Mouse (Mus musculus) embryonic facial prominence, embryonic 11.5 days (tissue): Measurements from ENCODE around the gene Ache. TPM values are rescaled to one million over a fixed set of nuclear protein-coding genes. Genes with fewer than 3 reads are reported as not detected.

Experiments
- ATAC-seq: fragments of 200-750 bp; cut with Nextera tagmentation; replicated peaks from 2 replicates; pipeline ENCODE4 v1.8.0; 2017; ENCODE audit warnings: low read depth; ENCODE audit not compliant: insufficient number of reproducible peaks, low FRiP score, low TSS enrichment
- DNase-seq: peaks from one replicate; pipeline ENCODE4 v3.0.0-alpha.2; 2015; ENCODE audit warnings: low spot score
- H3K27ac ChIP-seq: fragments of 300-500 bp; sonication (generic); replicated peaks from 2 replicates; pipeline ENCODE4 v1.5.1; 2014; ENCODE audit warnings: mild to moderate bottlenecking, low read depth, low read length, control low read depth
- H3K27me3 ChIP-seq: fragments of 300-500 bp; sonication (generic); 2 replicates; pipeline ENCODE4 v1.6.1; 2014; ENCODE audit warnings: mild to moderate bottlenecking, low read length, moderate library complexity, mixed read lengths; ENCODE audit not compliant: control insufficient read depth, insufficient read depth
- H3K36me3 ChIP-seq: fragments of 300-500 bp; sonication (generic); replicated peaks from 2 replicates; pipeline ENCODE4 v1.6.1; 2014; ENCODE audit warnings: low read depth, mild to moderate bottlenecking, low read length, moderate library complexity, mixed read lengths; ENCODE audit not compliant: control insufficient read depth, insufficient read depth
- H3K4me1 ChIP-seq: fragments of 300-500 bp; sonication (generic); 2 replicates; pipeline ENCODE4 v1.6.1; 2014; ENCODE audit warnings: low read length, mixed read lengths; ENCODE audit not compliant: control insufficient read depth, insufficient read depth
- H3K4me2 ChIP-seq: fragments of 300-500 bp; sonication (generic); 2 replicates; pipeline ENCODE4 v1.6.1; 2014; ENCODE audit warnings: low read depth, mild to moderate bottlenecking, control low read depth, low read length, moderate library complexity
- H3K4me3 ChIP-seq: fragments of 300-500 bp; sonication (generic); 2 replicates; pipeline ENCODE4 v1.5.1; 2014; ENCODE audit warnings: low read depth, low read length, control low read depth
- H3K9ac ChIP-seq: fragments of 300-500 bp; sonication (generic); replicated peaks from 2 replicates; pipeline ENCODE4 v1.6.1; 2014; ENCODE audit warnings: mild to moderate bottlenecking, control low read depth, low read length
- H3K9me3 ChIP-seq: fragments of 300-500 bp; sonication (generic); replicated peaks from 2 replicates; pipeline ENCODE4 v1.6.1; 2016; ENCODE audit warnings: mild to moderate bottlenecking, low read length, inconsistent platforms, mixed read lengths; ENCODE audit not compliant: control insufficient read depth
- whole genome bisulfite sequencing: fragments of 180-500 bp; shearing (Covaris S2); extraction: QIAGEN DNeasy Blood & Tissue Kit; methylation state at CpG from one replicate; pipeline ENCODE4 v1.1.7; 2014; 5-methylcytosine and 5-hydroxymethylcytosine counted together
- polyA plus RNA-seq: library from polyadenylated mRNA; unstranded; fragments of >200 nt; fragmentation: Nextera tagmentation; extraction: Ambion mirVana; gene quantifications from 2 replicates; pipeline ENCODE4 v1.2.1, GENCODE M21; 2014

Gene Ache
- polyA plus RNA-seq, 1 experiment from 2014 or later = 3.5 TPM

- no peak; the same call in 1 of the 2 replicates for ATAC-seq
- peak; percentile 72 for DNase-seq
- peak overlapping the region; percentile 76 for H3K9ac ChIP-seq
- peaks cover 21% of the 10 kb centered on the region for H3K36me3 ChIP-seq
- under 1% methylated on average over 14 of the region's 15 CpGs for WGBS
- H3K27me3 ChIP-seq = peaks cover 29% of the 10 kb centered on the region
- H3K9me3 ChIP-seq = no peaks in the 10 kb centered on the region
- peak overlapping the region; percentile 97 for H3K4me2 ChIP-seq
- H3K27ac ChIP-seq = peak overlapping the region; percentile 31
- H3K4me1 ChIP-seq = peaks cover 12% of the 10 kb centered on the region
- H3K4me3 ChIP-seq = peak overlapping the region; percentile 54
These were observed 6.0 kb downstream of the Ache start for GRCm38 (mm10) chr5:137293282-137293681.

DNA sequence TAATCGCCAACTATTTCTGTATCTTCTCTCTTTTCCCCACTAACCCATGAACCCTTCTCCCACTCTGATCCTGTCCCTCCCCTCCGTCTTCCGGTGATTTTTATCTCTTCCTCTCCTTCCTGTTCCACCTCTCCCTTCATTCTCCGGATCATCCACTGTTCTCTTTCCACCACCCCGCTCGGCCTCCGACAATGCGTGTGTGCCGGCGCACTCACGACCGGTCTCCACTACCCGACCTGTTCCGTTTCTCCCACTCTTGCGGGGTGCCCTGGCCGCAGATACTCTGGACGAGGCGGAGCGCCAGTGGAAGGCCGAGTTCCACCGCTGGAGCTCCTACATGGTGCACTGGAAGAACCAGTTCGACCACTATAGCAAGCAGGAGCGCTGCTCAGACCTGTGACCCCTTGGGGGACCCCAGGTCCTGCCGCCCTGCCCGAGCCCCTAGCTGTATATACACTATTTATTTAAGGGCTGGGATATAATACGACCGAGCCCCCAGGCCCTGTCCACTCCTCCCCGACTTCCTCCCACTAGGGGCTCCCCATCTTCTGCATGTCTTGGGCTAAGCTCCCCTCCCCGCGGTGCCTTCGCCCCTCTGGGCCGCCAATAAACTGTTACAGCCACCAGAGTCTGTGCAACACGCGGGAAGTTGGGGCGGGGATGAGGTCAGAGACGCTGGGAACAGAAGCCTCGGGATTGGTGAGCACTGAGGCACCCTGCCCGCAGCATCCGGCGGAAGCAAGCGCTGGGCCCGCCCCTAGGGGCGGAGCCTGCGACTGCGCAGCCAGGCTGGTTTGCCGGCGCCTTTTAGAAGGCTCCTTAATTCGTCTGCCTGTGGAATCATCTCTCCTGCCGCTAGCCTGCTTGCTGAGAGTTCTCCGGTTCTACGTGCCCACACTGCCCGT is 6.8 kb downstream of the Ache start, which contains the start of gene Ufsp1:
Ufsp1 (plus strand) TSS at position 791 of the 905 bp plus-strand sequence.
- peak within 1 kb of the TSS; percentile 54 for H3K4me3 ChIP-seq
- no peaks in the 10 kb centered on the region for H3K9me3 ChIP-seq
- peaks cover 23% of the 10 kb centered on the region for H3K36me3 ChIP-seq
- peak; percentile 97 for DNase-seq
- ATAC-seq = peak; percentile 93
- peak within 1 kb of the TSS; percentile 56 for H3K27ac ChIP-seq
- H3K4me2 ChIP-seq = peak within 1 kb of the TSS; percentile 97
- H3K9ac ChIP-seq = peak within 1 kb of the TSS; percentile 76
- peaks cover 23% of the 10 kb centered on the region for H3K27me3 ChIP-seq
- under 1% methylated on average over 52 of the region's 52 CpGs for WGBS
- peaks cover 7% of the 10 kb centered on the region; the same call in 1 of the 2 replicates for H3K4me1 ChIP-seq

- DNase-seq (no peak), ATAC-seq (no peak; the same call in none of the 2 replicates)
- Histone ChIP-seq H3K4me3 (peak overlapping the region; percentile 54), H3K9ac (peak overlapping the region; percentile 76), H3K36me3 (peaks cover 26% of the 10 kb centered on the region), H3K9me3 (no peaks in the 10 kb centered on the region), H3K4me1 (peaks cover 7% of the 10 kb centered on the region; the same call in 1 of the 2 replicates), H3K27ac (peak overlapping the region; percentile 56; the same call in 1 of the 2 replicates), H3K4me2 (peak overlapping the region; percentile 97), H3K27me3 (peaks cover 16% of the 10 kb centered on the region)
- 11% methylated on average over 18 of the region's 18 CpGs for WGBS
These were observed 7.4 kb downstream of the Ache start for GRCm38 (mm10) chr5:137294744-137295093.

DNA sequence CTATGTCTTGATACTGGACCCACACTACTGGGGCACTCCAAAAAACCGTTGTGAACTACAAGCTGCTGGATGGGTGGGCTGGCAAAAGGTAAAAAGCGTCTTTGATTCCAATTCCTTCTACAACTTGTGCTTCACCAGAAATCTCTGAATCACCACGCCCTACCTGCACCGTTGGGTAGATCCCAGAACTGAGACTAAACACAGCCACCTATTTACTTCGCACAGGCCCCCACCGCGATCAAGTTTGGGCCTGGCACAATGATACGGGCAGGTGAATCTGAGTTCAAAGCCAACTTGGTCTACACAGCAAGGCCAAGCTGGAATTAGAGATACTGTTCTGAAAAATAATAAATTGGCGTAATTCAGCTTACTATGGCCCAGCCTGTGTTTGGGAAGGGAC is 8.0 kb downstream of the Ache start:
- WGBS = 85% methylated on average over 9 of the region's 9 CpGs
- peaks cover 7% of the 10 kb centered on the region; the same call in 1 of the 2 replicates for H3K4me1 ChIP-seq
- ATAC-seq (no peak), DNase-seq (no peak)
- no peaks in the 10 kb centered on the region for H3K9me3 ChIP-seq
- peaks cover 26% of the 10 kb centered on the region for H3K36me3 ChIP-seq
- peak overlapping the region; percentile 97 for H3K4me2 ChIP-seq
- H3K4me3 ChIP-seq = peak overlapping the region; percentile 54
- H3K27me3 ChIP-seq = peaks cover 11% of the 10 kb centered on the region
- H3K27ac ChIP-seq = no peak overlapping the region
- H3K9ac ChIP-seq = peak overlapping the region; percentile 76

DNA sequence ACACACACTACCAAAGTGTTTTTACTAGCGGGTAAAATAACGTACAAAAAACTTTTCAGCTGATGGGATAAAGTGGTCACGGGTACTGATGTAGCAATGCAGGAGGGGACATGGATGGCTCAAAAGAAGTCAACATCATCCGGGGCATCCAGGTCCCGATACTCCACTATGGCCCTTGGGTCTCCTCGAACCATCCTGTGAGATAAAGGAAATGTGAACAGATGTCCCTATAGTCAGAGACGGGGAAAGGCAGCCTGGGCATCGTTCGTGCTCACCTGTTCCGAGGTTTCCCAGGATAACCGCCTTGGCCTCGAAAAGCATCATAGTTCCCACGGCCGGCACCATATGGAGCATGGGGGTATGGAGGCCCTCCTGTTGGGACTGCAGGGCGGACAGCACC is 8.4 kb downstream of the Ache start:
- Histone ChIP-seq H3K36me3 (peaks cover 26% of the 10 kb centered on the region), H3K27me3 (peaks cover 6% of the 10 kb centered on the region), H3K4me3 (no peak overlapping the region), H3K4me2 (no peak overlapping the region), H3K27ac (no peak overlapping the region), H3K9ac (no peak overlapping the region), H3K9me3 (no peaks in the 10 kb centered on the region), H3K4me1 (peaks cover 7% of the 10 kb centered on the region; the same call in 1 of the 2 replicates)
- no peak for DNase-seq
- 92% methylated on average over 15 of the region's 15 CpGs for WGBS
- ATAC-seq = no peak

DNA sequence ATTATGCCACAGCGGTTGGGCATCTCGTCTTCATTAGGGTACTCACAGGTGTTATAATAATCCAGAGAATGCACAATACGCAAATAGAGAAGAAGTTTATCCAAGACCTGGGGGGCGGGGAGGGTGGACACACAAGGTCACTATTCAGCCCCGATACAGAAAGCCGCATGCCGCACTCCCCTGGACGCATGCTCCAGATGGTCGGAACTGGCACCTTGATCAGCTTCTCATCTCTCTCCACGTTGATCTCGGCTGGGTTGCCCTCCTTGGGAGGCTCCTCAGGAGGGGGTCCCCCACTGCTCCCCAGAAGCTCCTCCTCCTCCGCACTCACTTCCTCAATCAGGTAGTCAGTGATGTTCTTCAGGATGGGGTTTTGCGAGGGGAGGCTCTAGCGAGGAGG is 9.8 kb downstream of the Ache start:
- DNase-seq = no peak
- Histone ChIP-seq H3K4me3 (no peak overlapping the region), H3K9me3 (no peaks in the 10 kb centered on the region), H3K4me2 (no peak overlapping the region), H3K27ac (no peak overlapping the region), H3K36me3 (peaks cover 38% of the 10 kb centered on the region), H3K27me3 (no peaks in the 10 kb centered on the region), H3K4me1 (peaks cover 7% of the 10 kb centered on the region; the same call in 1 of the 2 replicates), H3K9ac (no peak overlapping the region)
- no peak for ATAC-seq
- 90% methylated on average over 14 of the region's 14 CpGs for WGBS

GRCm38 (mm10) chr5:137299240-137299639 is 11.9 kb downstream of the Ache start:
- H3K9ac ChIP-seq = no peak overlapping the region
- no peak for ATAC-seq
- DNase-seq = no peak
- H3K9me3 ChIP-seq = no peaks in the 10 kb centered on the region
- no peak overlapping the region for H3K4me2 ChIP-seq
- 88% methylated on average over 7 of the region's 7 CpGs for WGBS
- no peak overlapping the region for H3K4me3 ChIP-seq
- no peak overlapping the region for H3K27ac ChIP-seq
- peaks cover 46% of the 10 kb centered on the region for H3K36me3 ChIP-seq
- H3K4me1 ChIP-seq = peaks cover 4% of the 10 kb centered on the region; the same call in 1 of the 2 replicates
- H3K27me3 ChIP-seq = no peaks in the 10 kb centered on the region

DNA sequence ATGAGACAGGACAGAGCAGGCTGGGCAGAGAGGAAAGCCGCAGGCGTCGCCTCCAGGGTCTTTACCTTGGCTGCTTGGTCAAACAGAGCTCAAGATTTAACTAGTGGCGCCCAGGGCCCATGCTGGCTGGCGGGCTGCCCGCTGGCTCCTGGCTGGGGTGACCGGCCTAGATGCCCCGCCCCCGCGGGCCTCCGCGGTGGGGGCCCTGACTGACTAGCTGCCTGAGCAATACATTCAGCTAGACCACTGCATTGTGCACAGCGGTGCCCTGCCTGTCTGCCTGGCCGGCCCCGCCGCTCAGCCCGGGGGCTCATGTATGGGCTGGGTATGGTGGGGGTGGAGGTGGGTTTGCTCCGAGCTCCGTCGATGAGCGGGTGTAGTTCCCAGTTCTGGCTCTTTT is 13.9 kb downstream of the Ache start:
- WGBS = 85% methylated on average over 21 of the region's 21 CpGs
- H3K9me3 ChIP-seq = no peaks in the 10 kb centered on the region
- peaks cover 41% of the 10 kb centered on the region for H3K36me3 ChIP-seq
- no peak overlapping the region for H3K4me3 ChIP-seq
- H3K27ac ChIP-seq = no peak overlapping the region
- peaks cover 4% of the 10 kb centered on the region; the same call in 1 of the 2 replicates for H3K4me1 ChIP-seq
- no peaks in the 10 kb centered on the region for H3K27me3 ChIP-seq
- H3K4me2 ChIP-seq = no peak overlapping the region
- ATAC-seq (peak; percentile 5; the same call in 1 of the 2 replicates), DNase-seq (no peak)
- no peak overlapping the region for H3K9ac ChIP-seq
